Mouse (Mus musculus) cerebellum, adult 2 months (tissue): ENCODE results near the gene Ten1.

Source experiments
- CTCF ChIP-seq: fragments of 200-500 bp; IDR thresholded peaks from 2 replicates; pipeline ENCODE4 v1.5.1; 2011; ENCODE audit warnings: low read depth, mild to moderate bottlenecking, control low read depth, low read length, moderate library complexity, borderline replicate concordance; ENCODE audit not compliant: insufficient read depth
- POLR2A ChIP-seq: fragments of 200-500 bp; IDR thresholded peaks from 2 replicates; pipeline ENCODE4 v1.6.1; 2011; ENCODE audit warnings: low read length, control low read depth, borderline replicate concordance; ENCODE audit not compliant: insufficient read depth

DNA sequence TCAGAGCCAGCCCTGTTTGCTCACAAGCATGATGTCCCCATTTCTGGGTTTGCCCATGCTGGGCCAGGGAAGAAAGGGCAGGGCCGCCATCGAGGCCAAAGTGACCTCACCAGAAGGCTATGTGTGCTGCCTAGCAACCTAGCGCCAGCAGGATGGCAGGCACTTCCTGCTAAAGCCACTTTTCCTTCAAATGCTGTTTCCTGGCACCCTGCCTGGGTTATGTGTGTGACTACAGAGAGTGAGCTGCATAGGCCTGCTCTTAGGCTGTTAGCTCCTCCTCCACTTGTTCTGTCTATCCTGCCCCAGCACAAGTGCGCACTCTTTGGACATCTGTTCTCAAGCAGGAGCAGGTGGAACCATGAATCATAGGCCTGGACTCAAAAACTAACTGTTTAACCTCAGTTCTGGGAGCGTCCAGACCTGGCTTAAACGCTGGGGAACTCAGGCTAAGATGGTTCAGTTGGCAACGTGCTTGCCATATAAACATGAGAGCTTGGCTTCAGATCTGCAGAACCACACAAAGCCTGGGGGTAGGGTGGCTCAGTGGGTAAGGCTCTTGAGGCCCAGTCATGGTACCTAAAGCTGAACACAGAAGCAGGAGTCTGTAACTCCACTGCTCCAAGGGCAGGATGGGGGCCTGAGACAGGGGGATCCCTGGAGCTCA is 20.2 kb downstream of the Ten1 start:
- TF ChIP-seq CTCF (no peak), POLR2A (no peak)
